Mouse (Mus musculus) kidney, embryonic 15.5 days (tissue): ENCODE results near the gene Gnaq. TPM values are rescaled to one million over a fixed set of nuclear protein-coding genes. Genes with fewer than 3 reads are reported as not detected.
"Not testable (repeated sequence)": the region's sequence is repeated elsewhere in the genome, so short reads cannot be mapped to it uniquely, and the experiment has no call there.

ENCODE experiments used
- ATAC-seq: fragments of 200-750 bp; cut with Nextera tagmentation; replicated peaks from 2 replicates; pipeline ENCODE4 v1.8.0; 2017; ENCODE audit warnings: moderate TSS enrichment; ENCODE audit not compliant: low FRiP score
- H3K27ac ChIP-seq: fragments of 300-500 bp; sonication (generic); 2 replicates; pipeline ENCODE4 v1.5.1; 2015; ENCODE audit warnings: mild to moderate bottlenecking, inconsistent platforms
- H3K27me3 ChIP-seq: fragments of 300-500 bp; sonication (generic); 2 replicates; pipeline ENCODE4 v1.6.1; 2015; ENCODE audit warnings: inconsistent platforms
- H3K36me3 ChIP-seq: fragments of 300-500 bp; sonication (generic); 2 replicates; pipeline ENCODE4 v1.6.1; 2015; ENCODE audit warnings: inconsistent platforms
- H3K4me1 ChIP-seq: fragments of 300-500 bp; sonication (generic); 2 replicates; pipeline ENCODE4 v1.6.1; 2015; ENCODE audit warnings: inconsistent platforms
- H3K4me2 ChIP-seq: fragments of 300-500 bp; sonication (generic); 2 replicates; pipeline ENCODE4 v1.6.1; 2015; ENCODE audit warnings: moderate library complexity, mild to moderate bottlenecking, inconsistent platforms
- H3K4me3 ChIP-seq: fragments of 300-500 bp; sonication (generic); replicated peaks from 2 replicates; pipeline ENCODE4 v1.5.1; 2015; ENCODE audit warnings: mild to moderate bottlenecking, inconsistent platforms
- H3K9ac ChIP-seq: fragments of 300-500 bp; sonication (generic); 2 replicates; pipeline ENCODE4 v1.6.1; 2015; ENCODE audit warnings: mild to moderate bottlenecking, inconsistent platforms
- H3K9me3 ChIP-seq: fragments of 300-500 bp; sonication (generic); replicated peaks from 2 replicates; pipeline ENCODE4 v1.6.1; 2016; ENCODE audit warnings: inconsistent platforms
- WGBS: fragments of 180-500 bp; shearing (Covaris S2); methylation state at CpG from one replicate; pipeline ENCODE4 v1.1.7; 2015; ENCODE audit warnings: mixed read lengths; 5-methylcytosine and 5-hydroxymethylcytosine counted together
- polyA plus RNA-seq: library from polyadenylated mRNA; unstranded; fragments of >200 nt; fragmentation: Nextera tagmentation; extraction: Ambion mirVana; gene quantifications from 2 replicates; pipeline ENCODE4 v1.2.1, GENCODE M21; 2015

Gnaq gene
- polyA plus RNA-seq, result 36.2 and 41.6 TPM in 2 replicates

GRCm38 (mm10) chr19:16132791-16132864 is at the start of gene Gnaq:
Gene Gnaq, plus strand, starts transcription at chr19:16132831.
- no CpG with 5 or more reads among the region's 14 CpGs for WGBS
- peak within 1 kb of the TSS; percentile 92 for H3K9ac ChIP-seq
- H3K27ac ChIP-seq, result peak within 1 kb of the TSS; percentile 98
- H3K27me3 ChIP-seq, result no peaks in the 10 kb centered on the region
- no peak for ATAC-seq
- no peaks in the 10 kb centered on the region for H3K9me3 ChIP-seq
- H3K4me2 ChIP-seq, result peak within 1 kb of the TSS; percentile 71
- H3K4me1 ChIP-seq, result peaks cover 38% of the 10 kb centered on the region
- H3K36me3 ChIP-seq, result no peaks in the 10 kb centered on the region
- peak within 1 kb of the TSS; percentile 94 for H3K4me3 ChIP-seq

- H3K4me1 ChIP-seq, H3K4me2 ChIP-seq, H3K27ac ChIP-seq, H3K9ac ChIP-seq, H3K36me3 ChIP-seq, H3K9me3 ChIP-seq, ATAC-seq, H3K4me3 ChIP-seq, H3K27me3 ChIP-seq: not testable (repeated sequence)
- 95% methylated on average over 21 of the region's 21 CpGs for WGBS
These were observed 48.5 kb upstream of the Gnaq start for GRCm38 (mm10) chr19:16083981-16084630.

GRCm38 (mm10) chr19:16085248-16085647 is 47.4 kb upstream of the Gnaq start:
- Histone ChIP-seq H3K27me3 (no peaks in the 10 kb centered on the region), H3K4me3 (no peak overlapping the region), H3K4me2 (no peak overlapping the region), H3K9me3 (0 out of 2 replicates have a peak, but pooled peaks cover 1% of the 10 kb centered on the region), H3K27ac (no peak overlapping the region), H3K9ac (no peak overlapping the region), H3K4me1 (no peaks in the 10 kb centered on the region), H3K36me3 (no peaks in the 10 kb centered on the region)
- WGBS, result 83% methylated on average over 4 of the region's 4 CpGs
- ATAC-seq, result no peak

GRCm38 (mm10) chr19:16086154-16086553 is 46.5 kb upstream of the Gnaq start:
- Histone ChIP-seq H3K36me3 (no peaks in the 10 kb centered on the region), H3K27ac (no peak overlapping the region), H3K9ac (no peak overlapping the region), H3K4me1 (no peaks in the 10 kb centered on the region), H3K4me3 (no peak overlapping the region), H3K9me3 (no peaks in the 10 kb centered on the region), H3K27me3 (no peaks in the 10 kb centered on the region), H3K4me2 (no peak overlapping the region)
- ATAC-seq, result no peak

GRCm38 (mm10) chr19:16086581-16086980 is 46.0 kb upstream of the Gnaq start:
- Histone ChIP-seq H3K4me3 (no peak overlapping the region), H3K27me3 (no peaks in the 10 kb centered on the region)
- ATAC-seq, result no peak

GRCm38 (mm10) chr19:16087391-16087790 is 45.2 kb upstream of the Gnaq start:
- H3K4me3 ChIP-seq, result no peak overlapping the region
- H3K9me3 ChIP-seq, result no peaks in the 10 kb centered on the region
- no peaks in the 10 kb centered on the region for H3K27me3 ChIP-seq
- no peak overlapping the region for H3K9ac ChIP-seq
- ATAC-seq, result no peak
- no peaks in the 10 kb centered on the region for H3K4me1 ChIP-seq
- no peak overlapping the region for H3K4me2 ChIP-seq
- no peaks in the 10 kb centered on the region for H3K36me3 ChIP-seq
- H3K27ac ChIP-seq, result no peak overlapping the region

More at GRCm38 (mm10) chr19:16086581-16086980, 46.0 kb upstream of the Gnaq start:
- H3K4me2 ChIP-seq, result no peak overlapping the region
- H3K27ac ChIP-seq, result no peak overlapping the region
- no peaks in the 10 kb centered on the region for H3K9me3 ChIP-seq
- no peaks in the 10 kb centered on the region for H3K4me1 ChIP-seq
- H3K9ac ChIP-seq, result no peak overlapping the region
- no peaks in the 10 kb centered on the region for H3K36me3 ChIP-seq

GRCm38 (mm10) chr19:16093616-16094015 is 39.0 kb upstream of the Gnaq start:
- Histone ChIP-seq H3K36me3 (no peaks in the 10 kb centered on the region), H3K4me3 (no peak overlapping the region), H3K9me3 (no peaks in the 10 kb centered on the region), H3K9ac (no peak overlapping the region), H3K4me2 (no peak overlapping the region), H3K4me1 (no peaks in the 10 kb centered on the region), H3K27me3 (no peaks in the 10 kb centered on the region), H3K27ac (no peak overlapping the region)
- WGBS, result 61% methylated on average over 4 of the region's 4 CpGs
- no peak for ATAC-seq

GRCm38 (mm10) chr19:16109901-16110300 is 22.7 kb upstream of the Gnaq start:
- H3K27me3 ChIP-seq, result no peaks in the 10 kb centered on the region
- no peak for ATAC-seq
- H3K27ac ChIP-seq, result no peak overlapping the region
- H3K9ac ChIP-seq, result no peak overlapping the region
- H3K4me2 ChIP-seq, result no peak overlapping the region
- WGBS, result 80% methylated on average over 3 of the region's 3 CpGs
- no peak overlapping the region for H3K4me3 ChIP-seq
- no peaks in the 10 kb centered on the region for H3K4me1 ChIP-seq
- H3K9me3 ChIP-seq, result no peaks in the 10 kb centered on the region
- no peaks in the 10 kb centered on the region for H3K36me3 ChIP-seq

GRCm38 (mm10) chr19:16110670-16111069 is 22.0 kb upstream of the Gnaq start:
- H3K4me2 ChIP-seq, result no peak overlapping the region
- no peak for ATAC-seq
- 68% methylated on average over 3 of the region's 3 CpGs for WGBS

GRCm38 (mm10) chr19:16113295-16113694 is 19.3 kb upstream of the Gnaq start:
- WGBS, result 68% methylated on average over 1 of the region's 1 CpGs
- H3K9me3 ChIP-seq, result no peaks in the 10 kb centered on the region
- ATAC-seq, result no peak
- H3K4me1 ChIP-seq, result no peaks in the 10 kb centered on the region
- no peak overlapping the region for H3K4me2 ChIP-seq
- H3K36me3 ChIP-seq, result no peaks in the 10 kb centered on the region
- no peak overlapping the region for H3K9ac ChIP-seq
- H3K27ac ChIP-seq, result no peak overlapping the region
- H3K4me3 ChIP-seq, result no peak overlapping the region
- H3K27me3 ChIP-seq, result no peaks in the 10 kb centered on the region

More at GRCm38 (mm10) chr19:16110670-16111069, 22.0 kb upstream of the Gnaq start:
- Histone ChIP-seq H3K36me3 (no peaks in the 10 kb centered on the region), H3K27me3 (no peaks in the 10 kb centered on the region), H3K4me3 (no peak overlapping the region), H3K9ac (no peak overlapping the region), H3K27ac (no peak overlapping the region), H3K4me1 (no peaks in the 10 kb centered on the region), H3K9me3 (no peaks in the 10 kb centered on the region)

GRCm38 (mm10) chr19:16118421-16118820 is 14.2 kb upstream of the Gnaq start:
- no peaks in the 10 kb centered on the region for H3K4me1 ChIP-seq
- no peak overlapping the region for H3K4me2 ChIP-seq
- no peak overlapping the region for H3K9ac ChIP-seq
- no peak overlapping the region for H3K4me3 ChIP-seq
- 66% methylated on average over 4 of the region's 4 CpGs for WGBS
- H3K36me3 ChIP-seq, result no peaks in the 10 kb centered on the region
- ATAC-seq, result no peak
- H3K9me3 ChIP-seq, result no peaks in the 10 kb centered on the region
- H3K27me3 ChIP-seq, result no peaks in the 10 kb centered on the region
- H3K27ac ChIP-seq, result no peak overlapping the region

- no peaks in the 10 kb centered on the region for H3K27me3 ChIP-seq
- WGBS, result 56% methylated on average over 2 of the region's 2 CpGs
- H3K9me3 ChIP-seq, result no peaks in the 10 kb centered on the region
- H3K4me1 ChIP-seq, result no peaks in the 10 kb centered on the region
- H3K9ac ChIP-seq, result no peak overlapping the region
- H3K36me3 ChIP-seq, result no peaks in the 10 kb centered on the region
- no peak overlapping the region for H3K27ac ChIP-seq
- no peak for ATAC-seq
- H3K4me2 ChIP-seq, result no peak overlapping the region
- no peak overlapping the region for H3K4me3 ChIP-seq
These were observed 11.3 kb upstream of the Gnaq start for GRCm38 (mm10) chr19:16121301-16121700.

- H3K9me3 ChIP-seq, result no peaks in the 10 kb centered on the region
- no peak overlapping the region for H3K27ac ChIP-seq
- WGBS, result 60% methylated on average over 5 of the region's 5 CpGs
- no peaks in the 10 kb centered on the region for H3K27me3 ChIP-seq
- no peak overlapping the region for H3K4me3 ChIP-seq
- no peak overlapping the region for H3K9ac ChIP-seq
- ATAC-seq, result no peak
- H3K4me1 ChIP-seq, result peaks cover 15% of the 10 kb centered on the region
- no peak overlapping the region for H3K4me2 ChIP-seq
- H3K36me3 ChIP-seq, result no peaks in the 10 kb centered on the region
These were observed 3.9 kb upstream of the Gnaq start for GRCm38 (mm10) chr19:16128715-16129114.
